Comparison of ENCODE assay signal across 10 mouse cellular contexts in genomic region chr8:127118373-127118861, GRCm38 (mm10). TPM values are rescaled to one million over a fixed set of nuclear protein-coding genes. Genes with fewer than 3 reads are reported as not detected.
A peak's percentile ranks its signal among the peaks of the same experiment; 100 is the strongest.
DNase-seq lines count a peak whose midpoint lies in the region; ATAC-seq lines count a peak whose summit lies in the region.
"Had no signal": no experiment of that assay in that cellular context is flagged by ENCODE, and none has a peak within 500 bp of the region (broad histone marks: within the 10 kb centered on the region; RNA-seq: fewer than 3 reads in every experiment).

No protein-coding gene starts in this region.

- H3K9me3 ChIP-seq in embryonic facial prominence, embryonic 12.5 days, result no peaks in the 10 kb centered on the region
- H3K9me3 ChIP-seq in embryonic facial prominence, embryonic 10.5 days, result no peaks in the 10 kb centered on the region
- no peaks in the 10 kb centered on the region for H3K9me3 ChIP-seq in heart, embryonic 13.5 days

- 75% methylated on average over 11 of the region's 11 CpGs for WGBS in embryonic facial prominence, embryonic 12.5 days
- WGBS in embryonic facial prominence, embryonic 10.5 days, result 87% methylated on average over 11 of the region's 11 CpGs
- 64% methylated on average over 11 of the region's 11 CpGs for WGBS in heart, embryonic 13.5 days

- no peak overlapping the region for H3K9ac ChIP-seq in embryonic facial prominence, embryonic 12.5 days
- 0 out of 2 replicates have a peak overlapping the region, but pooled peaks have one; percentile 21 for H3K9ac ChIP-seq in heart, embryonic 13.5 days

- peak overlapping the region; percentile 13; the same call in 1 of the 2 replicates for H3K27ac ChIP-seq in embryonic facial prominence, embryonic 12.5 days
- no peak overlapping the region for H3K27ac ChIP-seq in embryonic facial prominence, embryonic 10.5 days (replicated peaks)
- H3K27ac ChIP-seq in heart, embryonic 13.5 days (replicated peaks), result peak overlapping the region; percentile 53

- no peak for DNase-seq in embryonic facial prominence, embryonic 10.5 days (ENCODE audit: low spot score)
- peak; percentile 31 for DNase-seq in right cerebral cortex, postnatal 4 days
- DNase-seq in right cerebral cortex, adult 18-20 months, result no peak
- peak; percentile 57 for DNase-seq in skeletal muscle tissue, adult 2 months (ENCODE audit: low read depth, low spot score)
- no peak for DNase-seq in left cerebral cortex, adult 8-10 months (ENCODE audit: low spot score in 2 of 2)

- H3K4me2 ChIP-seq in embryonic facial prominence, embryonic 12.5 days (replicated peaks), result no peak overlapping the region
- H3K4me2 ChIP-seq in heart, embryonic 13.5 days, result no peak overlapping the region

- peaks cover 20% of the 10 kb centered on the region for H3K4me1 ChIP-seq in embryonic facial prominence, embryonic 12.5 days
- peaks cover 60% of the 10 kb centered on the region for H3K4me1 ChIP-seq in embryonic facial prominence, embryonic 10.5 days
- peaks cover 78% of the 10 kb centered on the region for H3K4me1 ChIP-seq in heart, embryonic 13.5 days

- no peaks in the 10 kb centered on the region for H3K36me3 ChIP-seq in embryonic facial prominence, embryonic 12.5 days
- no peaks in the 10 kb centered on the region for H3K36me3 ChIP-seq in embryonic facial prominence, embryonic 10.5 days (replicated peaks)
- no peaks in the 10 kb centered on the region for H3K36me3 ChIP-seq in heart, embryonic 13.5 days

- ATAC-seq in embryonic facial prominence, embryonic 12.5 days (ENCODE audit: insufficient number of reproducible peaks, insufficient read depth, low FRiP score, low TSS enrichment), result no peak
- no peak for ATAC-seq in heart, embryonic 13.5 days (ENCODE audit: extremely low read depth, insufficient number of reproducible peaks, low FRiP score, low TSS enrichment)
- ATAC-seq in monocyte, adult 5-6 weeks (replicated peaks; ENCODE audit: insufficient number of reproducible peaks, low FRiP score, low TSS enrichment, poor library complexity, severe bottlenecking), result no peak

- H3K4me3 ChIP-seq in embryonic facial prominence, embryonic 12.5 days, result no peak overlapping the region
- H3K4me3 ChIP-seq in embryonic facial prominence, embryonic 10.5 days, result no peak overlapping the region
- no peak overlapping the region for H3K4me3 ChIP-seq in heart, embryonic 13.5 days

- no peaks in the 10 kb centered on the region for H3K27me3 ChIP-seq in embryonic facial prominence, embryonic 12.5 days
- no peaks in the 10 kb centered on the region for H3K27me3 ChIP-seq in embryonic facial prominence, embryonic 10.5 days (replicated peaks; ENCODE audit: low read depth, poor library complexity, severe bottlenecking)
- H3K27me3 ChIP-seq in heart, embryonic 13.5 days (replicated peaks), result no peaks in the 10 kb centered on the region
- H3K27me3 ChIP-seq: CH12.LX had no signal

RNA-seq across cellular contexts. Expression of gene Pard3, which starts 54.7 kb away (rescaled TPM):
- polyA plus RNA-seq in embryonic facial prominence, embryonic 12.5 days (2016; fragmentation: Nextera tagmentation; extraction: Ambion mirVana), result 50.6 and 54.3 TPM in 2 replicates
- 30.8 and 33.4 TPM in 2 replicates for polyA plus RNA-seq in embryonic facial prominence, embryonic 10.5 days (2016; fragmentation: Nextera tagmentation; extraction: Ambion mirVana)
- 15.0 and 16.1 TPM in 2 replicates for polyA plus RNA-seq in heart, embryonic 13.5 days (2015; fragmentation: Nextera tagmentation; extraction: Ambion mirVana)
- not detected in 3 replicates for total RNA-seq in monocyte, adult 5-6 weeks (2017)
- 10 to 100 TPM; 25.3 to 28.1 (median 26.6) TPM for total RNA-seq in left cerebral cortex, adult 8-10 months (2022)
- total RNA-seq: granulocyte monocyte progenitor cell, adult 5-6 weeks had no signal

Comparison
In these comparisons a context has a peak if more than half of its experiments do, and no peak if none do; other contexts are left out.
1. DNase-seq: peak in right cerebral cortex, postnatal 4 days (single experiment) and skeletal muscle tissue, adult 2 months (single experiment); none in embryonic facial prominence, embryonic 10.5 days (single experiment), right cerebral cortex, adult 18-20 months (single experiment) and left cerebral cortex, adult 8-10 months (0 of 2).